Mouse (Mus musculus): Measurements from ENCODE around the gene Sit1.

Sit1 gene

DNA sequence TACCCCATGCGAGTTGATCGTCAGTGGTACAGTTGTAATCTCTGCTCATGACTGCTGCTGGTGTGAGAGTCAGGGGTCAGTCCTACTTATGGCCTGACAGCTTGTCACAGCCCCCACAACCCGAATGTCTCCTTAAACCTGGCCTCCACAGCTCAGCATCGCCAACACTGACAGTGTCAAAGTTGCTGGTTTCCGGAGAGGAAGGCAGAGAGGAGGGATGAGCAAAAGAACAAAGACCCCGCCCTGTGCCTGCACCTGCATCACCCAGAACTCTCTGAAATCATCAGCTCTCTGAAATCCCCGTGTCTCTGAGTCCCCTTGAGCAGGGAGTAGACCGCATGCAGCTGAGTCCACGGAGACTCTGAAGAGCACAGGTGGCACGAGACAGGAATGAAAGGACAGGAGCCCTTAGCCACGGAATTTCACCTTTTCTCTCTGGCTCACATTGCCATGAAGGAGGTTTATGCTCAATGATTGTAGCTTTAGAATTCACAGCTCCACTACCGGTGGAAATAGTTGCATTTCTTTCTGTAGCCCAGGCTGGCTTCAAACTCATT lies at the start of gene Sit1:
Sit1 (minus strand) TSS at position 200 of the 557 bp plus-strand sequence.
- no peak for DNase-seq (ENCODE audit: extremely low spot score)

DNA sequence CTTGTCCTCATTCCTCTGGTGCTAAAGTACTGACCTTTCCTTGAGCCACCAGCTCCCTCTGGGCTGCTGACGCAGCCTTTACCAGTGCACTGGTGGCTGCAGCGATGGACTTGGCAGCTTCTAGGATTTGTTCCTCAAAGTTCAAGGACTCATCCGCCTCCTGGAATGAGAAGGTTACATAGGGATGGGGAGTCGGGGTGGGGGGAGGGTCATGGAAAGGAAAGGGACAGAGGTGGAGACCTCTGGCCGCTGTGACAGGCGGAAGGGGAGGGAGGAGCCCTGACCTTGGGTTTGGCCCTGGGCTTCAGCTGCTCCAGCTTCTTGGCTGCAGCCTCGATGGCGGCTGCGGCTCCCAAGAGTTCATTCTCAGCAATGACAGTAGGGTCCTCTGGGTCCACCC lies 49.7 kb upstream of the Sit1 start:
- no peak for DNase-seq (ENCODE audit: extremely low spot score)

GRCm38 (mm10) chr4:43530581-43530980 lies 47.0 kb upstream of the Sit1 start:
- DNase-seq (ENCODE audit: extremely low spot score): peak; percentile 68

- no peak for DNase-seq (ENCODE audit: extremely low spot score)
Observed at GRCm38 (mm10) chr4:43530081-43530501, 46.6 kb upstream of the Sit1 start.

GRCm38 (mm10) chr4:43528487-43528886 lies 45.0 kb upstream of the Sit1 start:
- DNase-seq (ENCODE audit: extremely low spot score): no peak

- DNase-seq (ENCODE audit: extremely low spot score): no peak
Observed at GRCm38 (mm10) chr4:43527880-43528279, 44.3 kb upstream of the Sit1 start.

DNA sequence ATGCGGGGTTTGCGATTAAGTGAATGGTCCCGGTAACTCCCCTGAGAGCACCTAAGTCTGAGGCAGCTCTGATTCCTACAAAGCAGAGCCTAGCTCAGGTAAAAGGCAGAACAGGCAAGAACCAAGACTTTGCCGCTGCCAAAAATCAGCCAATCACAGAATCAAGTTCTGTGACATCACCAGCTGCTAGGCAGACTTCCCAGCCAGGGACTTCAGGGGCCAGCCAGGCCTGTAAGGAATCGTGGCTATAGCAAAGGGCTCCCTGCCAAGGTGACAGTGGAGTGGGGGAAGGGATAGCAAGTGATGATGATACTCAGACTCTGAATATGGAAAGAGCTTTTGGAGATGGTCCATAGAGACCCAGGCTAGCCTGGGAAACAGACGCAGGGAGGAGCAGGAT lies 36.4 kb upstream of the Sit1 start:
- DNase-seq (ENCODE audit: extremely low spot score): peak; percentile 91

DNA sequence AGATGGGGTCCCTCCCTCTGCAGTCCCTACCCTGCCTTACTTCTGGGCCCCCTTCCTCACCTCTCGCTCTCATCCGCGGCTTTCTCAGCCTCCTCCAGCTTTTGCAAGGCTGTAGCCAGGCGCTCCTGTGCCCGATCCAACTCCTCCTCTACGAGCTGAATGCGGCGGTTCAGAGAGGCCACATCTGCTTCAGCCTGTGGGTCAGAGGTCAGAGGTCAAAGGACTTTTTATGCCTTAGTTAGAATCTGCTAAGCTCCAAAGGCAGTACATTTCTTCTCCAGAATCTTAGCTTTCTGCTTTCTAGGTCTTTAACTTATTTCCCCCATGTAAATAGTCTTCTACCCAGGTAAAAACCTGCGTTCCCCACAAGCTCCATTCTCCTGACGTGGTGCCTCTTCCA lies 36.0 kb upstream of the Sit1 start:
- peak; percentile 58 for DNase-seq (ENCODE audit: extremely low spot score)

DNA sequence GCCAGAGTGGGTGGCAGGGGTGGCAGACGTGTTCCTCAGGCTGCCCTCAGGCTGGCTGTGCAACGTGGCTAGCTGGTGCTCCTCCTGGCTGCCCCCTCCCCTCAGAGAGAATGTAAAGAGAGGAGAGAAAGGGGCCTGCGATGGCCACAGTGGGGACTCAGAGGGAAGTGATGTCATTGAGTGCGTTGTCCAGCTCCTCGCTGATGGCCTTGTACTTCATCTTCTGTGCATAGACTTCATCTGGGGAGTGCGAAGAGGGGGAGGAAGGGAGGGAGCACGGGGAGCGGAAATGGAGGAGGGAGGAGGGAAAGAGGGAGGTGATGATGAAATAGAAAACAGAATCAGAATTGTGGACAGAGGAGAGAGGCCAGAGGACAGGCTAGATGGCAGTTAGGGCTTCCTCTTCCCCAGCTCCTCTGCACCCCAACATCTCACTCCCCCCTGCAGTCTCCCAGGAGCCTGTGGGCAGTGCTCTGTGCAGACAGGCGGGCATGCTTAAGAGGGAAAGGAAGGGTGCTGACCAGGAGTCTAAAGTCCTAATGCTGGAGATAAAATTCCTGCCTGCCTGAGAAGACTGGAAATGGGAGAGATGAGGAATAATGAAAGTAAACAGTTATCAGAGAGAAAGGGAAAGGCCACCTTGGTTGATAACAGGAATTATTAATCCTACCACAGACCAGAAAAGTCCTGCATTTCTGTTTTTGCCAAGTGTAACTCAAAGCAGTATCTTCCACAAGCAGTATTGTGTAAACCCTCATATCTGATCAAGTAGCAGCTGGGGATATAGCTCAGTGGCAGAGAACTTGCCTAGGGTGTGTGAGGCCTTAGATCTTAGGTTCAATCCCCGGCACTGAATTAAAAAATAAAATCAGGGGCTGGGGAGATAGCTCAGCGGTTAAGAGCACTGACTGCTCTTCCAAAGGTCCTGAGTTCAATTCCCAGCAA lies 32.5 kb upstream of the Sit1 start:
- no peak for DNase-seq (ENCODE audit: extremely low spot score)

GRCm38 (mm10) chr4:43513791-43514190 lies 30.3 kb upstream of the Sit1 start:
- no peak for DNase-seq (ENCODE audit: extremely low spot score)

- no peak for DNase-seq (ENCODE audit: extremely low spot score)
Observed at GRCm38 (mm10) chr4:43513300-43513699, 29.8 kb upstream of the Sit1 start.

DNA sequence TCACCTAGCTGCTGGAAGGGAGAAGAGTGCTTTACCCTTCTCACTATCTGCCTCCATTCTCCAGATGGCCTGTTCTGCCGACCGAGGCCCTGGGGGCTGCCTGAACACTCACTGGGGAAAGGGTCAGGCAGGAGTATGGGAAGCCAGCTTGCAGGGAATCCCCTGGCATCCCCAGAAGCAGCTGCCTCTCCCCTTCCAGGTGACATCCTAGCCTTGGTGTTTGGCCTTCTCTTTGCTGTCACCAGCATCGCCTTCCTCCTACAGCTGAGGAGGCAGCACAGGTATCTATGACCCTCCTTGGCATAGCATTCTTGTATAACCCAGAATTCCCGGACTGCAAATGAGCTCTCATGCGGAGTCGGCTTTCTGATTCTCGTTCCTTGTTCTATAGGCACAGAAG lies 29.1 kb upstream of the Sit1 start:
- DNase-seq (ENCODE audit: extremely low spot score): no peak

DNA sequence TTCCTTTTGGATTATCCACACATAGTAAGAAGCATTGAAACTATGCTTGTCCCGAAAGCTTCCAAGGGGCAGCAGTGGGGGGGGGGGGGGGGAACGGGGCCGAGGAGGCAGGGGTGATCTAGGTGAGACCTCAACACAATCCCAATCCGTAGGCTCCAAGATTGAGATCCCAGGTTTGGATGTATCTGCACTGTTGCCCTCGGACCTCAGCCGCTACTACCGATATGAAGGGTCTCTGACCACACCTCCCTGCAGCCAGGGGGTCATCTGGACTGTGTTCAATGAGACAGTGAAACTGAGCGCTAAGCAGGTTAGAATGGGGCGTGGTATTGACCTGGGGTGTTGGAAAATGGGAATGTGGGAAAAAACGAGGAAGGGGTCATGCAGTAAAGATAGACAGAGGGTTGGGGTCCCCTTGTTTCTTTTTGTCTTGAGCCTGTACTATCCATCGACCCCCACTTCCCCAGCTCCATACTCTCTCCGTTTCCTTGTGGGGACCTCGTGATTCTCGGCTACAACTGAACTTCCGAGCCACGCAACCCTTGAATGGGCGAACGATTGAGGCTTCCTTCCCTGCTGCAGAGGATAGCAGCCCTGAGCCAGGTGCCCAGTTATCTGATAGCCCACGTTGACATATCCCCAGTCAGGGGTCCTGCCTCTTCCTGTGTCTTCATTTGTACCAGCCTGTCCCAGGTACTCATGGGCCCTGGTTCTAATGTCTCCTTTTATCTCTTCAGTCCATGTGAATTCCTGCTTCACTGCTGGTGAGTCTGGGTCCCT lies 28.3 kb upstream of the Sit1 start:
- DNase-seq (ENCODE audit: extremely low spot score): no peak

- DNase-seq (ENCODE audit: extremely low spot score): no peak
Observed at GRCm38 (mm10) chr4:43509109-43509508, 25.6 kb upstream of the Sit1 start.

GRCm38 (mm10) chr4:43508666-43508997 lies 25.1 kb upstream of the Sit1 start:
- peak; percentile 59 for DNase-seq (ENCODE audit: extremely low spot score)

GRCm38 (mm10) chr4:43507938-43508665 lies 24.6 kb upstream of the Sit1 start:
- DNase-seq (ENCODE audit: extremely low spot score): no peak

GRCm38 (mm10) chr4:43506536-43507185 lies 23.1 kb upstream of the Sit1 start, which contains the start of gene Car9:
TSS of gene Car9 (plus strand) at chr4:43506966.
- no peak for DNase-seq (ENCODE audit: extremely low spot score)

DNA sequence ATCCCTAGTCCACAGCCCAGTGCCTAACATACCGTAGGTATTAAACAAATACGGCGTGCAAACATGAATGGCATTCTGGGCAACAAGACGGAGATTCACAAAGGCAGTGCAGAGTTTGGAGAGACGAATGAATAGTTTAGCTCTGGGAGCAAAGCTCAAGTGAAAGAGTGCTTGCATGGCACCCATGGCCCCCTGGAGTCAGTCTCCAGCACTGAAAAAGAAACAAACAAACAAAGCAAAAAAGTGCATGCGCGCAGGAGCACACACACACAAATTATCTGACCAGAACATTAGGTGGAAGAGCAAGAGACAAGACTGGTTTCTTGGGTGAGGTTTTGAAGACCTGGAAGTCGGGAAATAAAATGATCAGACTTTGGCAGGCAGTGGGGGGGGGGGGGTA lies 22.5 kb upstream of the Sit1 start:
- no peak for DNase-seq (ENCODE audit: extremely low spot score)

- no peak for DNase-seq (ENCODE audit: extremely low spot score)
Observed at GRCm38 (mm10) chr4:43504269-43504668, 20.7 kb upstream of the Sit1 start.

DNA sequence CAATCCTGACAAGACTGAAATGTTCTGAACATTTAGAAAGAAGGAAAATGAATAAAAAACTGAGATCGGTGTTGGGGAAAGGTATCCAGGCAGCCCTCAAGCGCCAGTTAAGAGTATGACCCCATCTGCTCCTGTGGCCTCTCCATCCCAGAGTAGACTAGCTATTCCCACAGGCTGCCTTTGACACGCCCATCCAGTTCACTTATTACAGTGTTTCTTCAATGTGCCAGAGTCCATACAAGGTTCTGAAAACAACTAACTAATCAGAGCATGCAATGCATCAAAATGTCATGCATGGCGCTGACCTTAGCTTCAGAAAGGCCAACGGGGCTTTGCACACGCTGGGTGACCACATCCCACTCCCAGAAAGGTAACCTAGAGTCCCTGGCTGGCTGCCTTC lies 20.0 kb upstream of the Sit1 start:
- DNase-seq (ENCODE audit: extremely low spot score): no peak

DNA sequence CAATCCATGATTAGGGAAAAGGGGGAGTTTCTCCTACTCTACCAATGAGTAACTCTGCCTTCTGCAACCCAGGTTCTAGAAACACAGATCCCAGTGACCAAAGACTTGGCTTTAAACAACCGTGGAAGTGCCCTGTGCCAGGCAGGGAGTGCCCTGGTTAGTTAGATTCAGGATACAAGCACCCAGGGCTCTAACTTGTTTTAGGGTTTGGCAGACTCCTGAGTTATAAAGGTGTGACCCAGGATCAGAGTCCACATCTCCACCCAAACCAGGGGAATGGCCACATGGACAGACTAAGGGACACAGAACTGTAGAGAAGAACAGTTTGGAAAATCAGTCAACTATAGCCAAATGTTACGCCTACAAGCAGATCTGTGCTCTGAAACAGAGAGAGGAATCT lies 19.5 kb upstream of the Sit1 start:
- DNase-seq (ENCODE audit: extremely low spot score): no peak
